Mouse (Mus musculus): Measurements from ENCODE around the gene Tgfa.

GRCm38 (mm10) chr6:86153436-86153990 lies 41.5 kb upstream of the Tgfa start:
- TF ChIP-seq CTCF (IDR thresholded peaks at IDR 0.05; ENCODE audit: low read depth), result no peak
- TF ChIP-seq EP300 (IDR thresholded peaks at IDR 0.05; ENCODE audit: low read depth), result no peak
